In genomic region chr6:115776363-115776762, GRCm38 (mm10) we compare ENCODE assay signal across 8 mouse cellular contexts. TPM values are rescaled to one million over a fixed set of nuclear protein-coding genes. Genes with fewer than 3 reads are reported as not detected.
DNase-seq lines count a peak whose midpoint lies in the region; ATAC-seq and TF ChIP-seq lines count a peak whose summit lies in the region.
"Had no signal": no experiment of that assay in that cellular context is flagged by ENCODE, and none has a peak within 500 bp of the region (broad histone marks: within the 10 kb centered on the region; RNA-seq: fewer than 3 reads in every experiment).

No protein-coding gene starts in this region.

- H3K27ac ChIP-seq in lung, embryonic 16.5 days (ENCODE audit: low read length): peak overlapping the region; percentile 75; the same call in 1 of the 2 replicates
- H3K27ac ChIP-seq in forebrain, embryonic 15.5 days (replicated peaks): no peak overlapping the region
- peak overlapping the region; percentile 28; the same call in 1 of the 2 replicates for H3K27ac ChIP-seq in limb, embryonic 14.5 days (replicated peaks; ENCODE audit: low read depth, low read length)
- no peak overlapping the region for H3K27ac ChIP-seq in stomach, postnatal 0 days (replicated peaks)
- H3K27ac ChIP-seq: macrophage had no signal

- no peak for ATAC-seq in lung, embryonic 16.5 days (ENCODE audit: low read depth)
- ATAC-seq in forebrain, embryonic 15.5 days (replicated peaks): no peak
- ATAC-seq in limb, embryonic 14.5 days (ENCODE audit: low FRiP score, low read depth): no peak
- ATAC-seq in stomach, postnatal 0 days (ENCODE audit: low FRiP score, low TSS enrichment): no peak

- no peaks in the 10 kb centered on the region for H3K27me3 ChIP-seq in lung, embryonic 16.5 days (ENCODE audit: control insufficient read depth, insufficient read depth, low read depth, low read length)
- no peaks in the 10 kb centered on the region for H3K27me3 ChIP-seq in forebrain, embryonic 15.5 days
- no peaks in the 10 kb centered on the region for H3K27me3 ChIP-seq in limb, embryonic 14.5 days (ENCODE audit: control insufficient read depth, insufficient read depth, low read length)
- no peaks in the 10 kb centered on the region for H3K27me3 ChIP-seq in stomach, postnatal 0 days (ENCODE audit: control insufficient read depth, insufficient read depth, low read length)

- intact Hi-C loops in left cerebral cortex, postnatal 14 days (cut with DNase I): no loop called here

- TF ChIP-seq EP300 in stomach, postnatal 0 days (optimal IDR thresholded peaks at IDR 0.05): no peak

- 7% methylated on average over 9 of the region's 9 CpGs for WGBS in lung, embryonic 16.5 days
- 29% methylated on average over 9 of the region's 9 CpGs for WGBS in lung, adult 2 months
- 60% methylated on average over 9 of the region's 9 CpGs for WGBS in forebrain, embryonic 15.5 days
- WGBS in limb, embryonic 14.5 days: 46% methylated on average over 9 of the region's 9 CpGs
- WGBS in stomach, postnatal 0 days: 16% methylated on average over 9 of the region's 9 CpGs

- H3K9ac ChIP-seq in lung, embryonic 16.5 days (ENCODE audit: low read length): peak overlapping the region; percentile 90
- peak overlapping the region; percentile 83; the same call in 1 of the 2 replicates for H3K9ac ChIP-seq in forebrain, embryonic 15.5 days (replicated peaks)
- H3K9ac ChIP-seq in limb, embryonic 14.5 days (ENCODE audit: low read depth, low read length, severe bottlenecking): peak overlapping the region; percentile 82
- no peak overlapping the region for H3K9ac ChIP-seq in stomach, postnatal 0 days (ENCODE audit: low read length)

- peaks cover 24% of the 10 kb centered on the region for H3K4me1 ChIP-seq in lung, embryonic 16.5 days (replicated peaks; ENCODE audit: control insufficient read depth, insufficient read depth, low read length)
- H3K4me1 ChIP-seq in lung, adult 2 months (ENCODE audit: control insufficient read depth, insufficient read depth, low read length): no peaks in the 10 kb centered on the region; the same call in 1 of the 2 replicates
- H3K4me1 ChIP-seq in forebrain, embryonic 15.5 days: peaks cover 30% of the 10 kb centered on the region
- H3K4me1 ChIP-seq in limb, embryonic 14.5 days (ENCODE audit: control insufficient read depth, insufficient read depth, low read length): peaks cover 21% of the 10 kb centered on the region
- peaks cover 6% of the 10 kb centered on the region for H3K4me1 ChIP-seq in stomach, postnatal 0 days (replicated peaks; ENCODE audit: control insufficient read depth, insufficient read depth)

- H3K36me3 ChIP-seq in lung, embryonic 16.5 days (ENCODE audit: control insufficient read depth, insufficient read depth, low read length): peaks cover 11% of the 10 kb centered on the region
- H3K36me3 ChIP-seq in forebrain, embryonic 15.5 days: peaks cover 7% of the 10 kb centered on the region; the same call in 1 of the 2 replicates
- H3K36me3 ChIP-seq in limb, embryonic 14.5 days (ENCODE audit: control insufficient read depth, insufficient read depth, low read length): peaks cover 29% of the 10 kb centered on the region
- H3K36me3 ChIP-seq in stomach, postnatal 0 days (ENCODE audit: control insufficient read depth, insufficient read depth, low read length): peaks cover 2% of the 10 kb centered on the region; the same call in 1 of the 2 replicates

- no peak for DNase-seq in lung, adult 2 months
- DNase-seq in limb, embryonic 14.5 days (ENCODE audit: low spot score): no peak
- DNase-seq in stomach, postnatal 0 days (ENCODE audit: low spot score): no peak
- DNase-seq in left cerebral cortex, postnatal 14 days (ENCODE audit: low spot score in 2 of 2): no peak
- DNase-seq in urinary bladder, adult 2 months (ENCODE audit: low spot score): no peak

- peak overlapping the region; percentile 89 for H3K4me3 ChIP-seq in lung, embryonic 16.5 days (ENCODE audit: low read length)
- H3K4me3 ChIP-seq in lung, adult 2 months (replicated peaks; ENCODE audit: extremely low read depth, low read depth, low read length): no peak overlapping the region
- H3K4me3 ChIP-seq in forebrain, embryonic 15.5 days: peak overlapping the region; percentile 87; the same call in 1 of the 2 replicates
- H3K4me3 ChIP-seq in limb, embryonic 14.5 days (replicated peaks; ENCODE audit: low read length): peak overlapping the region; percentile 85
- H3K4me3 ChIP-seq in stomach, postnatal 0 days (ENCODE audit: low read depth, low read length): no peak overlapping the region

- H3K9me3 ChIP-seq in lung, embryonic 16.5 days (ENCODE audit: control insufficient read depth, low read length): no peaks in the 10 kb centered on the region
- H3K9me3 ChIP-seq in forebrain, embryonic 15.5 days: no peaks in the 10 kb centered on the region
- no peaks in the 10 kb centered on the region for H3K9me3 ChIP-seq in limb, embryonic 14.5 days (ENCODE audit: control insufficient read depth, low read length)
- no peaks in the 10 kb centered on the region for H3K9me3 ChIP-seq in stomach, postnatal 0 days (ENCODE audit: control insufficient read depth, low read length)

- peak overlapping the region; percentile 84 for H3K4me2 ChIP-seq in lung, embryonic 16.5 days (ENCODE audit: low read depth, low read length)
- peak overlapping the region; percentile 66 for H3K4me2 ChIP-seq in forebrain, embryonic 15.5 days (replicated peaks)
- peak overlapping the region; percentile 85 for H3K4me2 ChIP-seq in limb, embryonic 14.5 days (replicated peaks; ENCODE audit: low read depth, low read length, severe bottlenecking)
- H3K4me2 ChIP-seq in stomach, postnatal 0 days (replicated peaks; ENCODE audit: low read depth): peak overlapping the region; percentile 11; the same call in 1 of the 2 replicates

- TF ChIP-seq CTCF in lung, adult 2 months (IDR thresholded peaks at IDR 0.05; ENCODE audit: insufficient read depth, low read length): no peak
- no peak for TF ChIP-seq CTCF in stomach, postnatal 0 days (IDR thresholded peaks at IDR 0.05; ENCODE audit: low read depth)

- no peak for TF ChIP-seq POLR2A in lung, adult 2 months (IDR thresholded peaks at IDR 0.05; ENCODE audit: borderline replicate concordance, extremely low read depth, low read depth, low read length)
- TF ChIP-seq POLR2A in limb, embryonic 14.5 days (IDR thresholded peaks at IDR 0.05; ENCODE audit: borderline replicate concordance, extremely low read depth, insufficient read depth, insufficient read length): no peak

RNA-seq across cellular contexts. Expression of gene Cand2, which starts 2.0 kb away (rescaled TPM):
- polyA plus RNA-seq in lung, embryonic 16.5 days (2015; fragmentation: Nextera tagmentation; extraction: Ambion mirVana): 23.4 and 28.2 TPM in 2 replicates
- polyA plus RNA-seq in lung, adult 2 months (2012; rRNA removed): 5.3 and 8.4 TPM in 2 replicates
- polyA plus RNA-seq in forebrain, embryonic 15.5 days (2015; fragmentation: Nextera tagmentation; extraction: Ambion mirVana): 17.1 and 19.5 TPM in 2 replicates
- 57.7 and 78.8 TPM in 2 replicates for polyA plus RNA-seq in limb, embryonic 14.5 days (2012; rRNA removed)
- polyA plus RNA-seq in limb, embryonic 14.5 days (2014; fragmentation: Nextera tagmentation; extraction: Ambion mirVana): 39.1 and 42.0 TPM in 2 replicates
- 3.2 and 3.5 TPM in 2 replicates for polyA plus RNA-seq in stomach, postnatal 0 days (2015; fragmentation: Nextera tagmentation; extraction: Ambion mirVana)
- total RNA-seq in left cerebral cortex, postnatal 14 days (2021): 1 to 10 TPM; 2.0 to 2.6 TPM
- polyA plus RNA-seq in urinary bladder, adult 2 months (2012; rRNA removed): 6.5 and 7.0 TPM in 2 replicates

RNA-seq across cellular contexts. Expression of gene Tmem40, which starts 14.2 kb away (rescaled TPM):
- 2.3 and 3.8 TPM in 2 replicates for polyA plus RNA-seq in lung, embryonic 16.5 days (2015; fragmentation: Nextera tagmentation; extraction: Ambion mirVana)
- polyA plus RNA-seq in lung, adult 2 months (2012; rRNA removed): 2.2 and 21.5 TPM in 2 replicates
- 0.40 and 0.75 TPM in 2 replicates for polyA plus RNA-seq in forebrain, embryonic 15.5 days (2015; fragmentation: Nextera tagmentation; extraction: Ambion mirVana)
- 7.0 and 8.0 TPM in 2 replicates for polyA plus RNA-seq in limb, embryonic 14.5 days (2012; rRNA removed)
- 10.0 and 13.1 TPM in 2 replicates for polyA plus RNA-seq in limb, embryonic 14.5 days (2014; fragmentation: Nextera tagmentation; extraction: Ambion mirVana)
- 90.6 and 100.0 TPM in 2 replicates for polyA plus RNA-seq in stomach, postnatal 0 days (2015; fragmentation: Nextera tagmentation; extraction: Ambion mirVana)
- total RNA-seq in left cerebral cortex, postnatal 14 days (2021): 1 to 10 TPM; 2.1 TPM
- 34.8 and 49.5 TPM in 2 replicates for polyA plus RNA-seq in urinary bladder, adult 2 months (2012; rRNA removed)

RNA-seq across cellular contexts. Expression of gene Rpl32, which starts 32.2 kb away (rescaled TPM):
- 2,193 and 2,268 TPM in 2 replicates for polyA plus RNA-seq in lung, embryonic 16.5 days (2015; fragmentation: Nextera tagmentation; extraction: Ambion mirVana)
- 276 and 321 TPM in 2 replicates for polyA plus RNA-seq in lung, adult 2 months (2012; rRNA removed)
- 1,339 and 1,342 TPM in 2 replicates for polyA plus RNA-seq in forebrain, embryonic 15.5 days (2015; fragmentation: Nextera tagmentation; extraction: Ambion mirVana)
- polyA plus RNA-seq in limb, embryonic 14.5 days (2012; rRNA removed): 2,190 and 2,685 TPM in 2 replicates
- polyA plus RNA-seq in limb, embryonic 14.5 days (2014; fragmentation: Nextera tagmentation; extraction: Ambion mirVana): 2,459 and 2,604 TPM in 2 replicates
- polyA plus RNA-seq in stomach, postnatal 0 days (2015; fragmentation: Nextera tagmentation; extraction: Ambion mirVana): 2,380 and 2,431 TPM in 2 replicates
- total RNA-seq in left cerebral cortex, postnatal 14 days (2021): 100 to 1,000 TPM; 508 TPM
- 2,458 and 3,073 TPM in 2 replicates for polyA plus RNA-seq in urinary bladder, adult 2 months (2012; rRNA removed)

Comparison
In these comparisons a context has a peak if more than half of its experiments do, and no peak if none do; other contexts are left out.
1. H3K4me3 ChIP-seq: peak in lung, embryonic 16.5 days (single experiment), forebrain, embryonic 15.5 days (single experiment) and limb, embryonic 14.5 days (single experiment); none in lung, adult 2 months (single experiment) and stomach, postnatal 0 days (single experiment).
2. H3K27ac ChIP-seq: peak in lung, embryonic 16.5 days (single experiment) and limb, embryonic 14.5 days (single experiment); none in forebrain, embryonic 15.5 days (single experiment) and stomach, postnatal 0 days (single experiment).
3. H3K4me2 ChIP-seq: peak in every context shown above with its lines; median percentile 85 in limb, embryonic 14.5 days; 84 in lung, embryonic 16.5 days; 66 in forebrain, embryonic 15.5 days; 11 in stomach, postnatal 0 days.